Mouse (Mus musculus) leukemia stem cell, adult 10-12 weeks (primary cell): ENCODE measurements around the gene Olfr1555-ps1. TPM values are rescaled to one million over a fixed set of nuclear protein-coding genes. Genes with fewer than 3 reads are reported as not detected.

ENCODE experiments used
- polyA plus RNA-seq: library from polyadenylated mRNA; stranded (reverse); fragments of >175 nt; gene quantifications from 2 replicates; pipeline ENCODE4 v1.2.3, GENCODE M21; 2012; ENCODE audit warnings: low replicate concordance

The Olfr1555-ps1 gene
- not detected in 2 replicates for polyA plus RNA-seq

GRCm38 (mm10) chr19:12170062-12170599, at the start of gene Olfr1555-ps1:
Gene Olfr1555-ps1 (minus strand): TSS chr19:12170112.

GRCm38 (mm10) chr19:12200334-12200733, 30.4 kb upstream of the Olfr1555-ps1 start, which contains the start of gene Olfr1431:
Gene Olfr1431 (plus strand): TSS chr19:12200634.

GRCm38 (mm10) chr19:12123103-12123502, 46.8 kb downstream of the Olfr1555-ps1 start, which contains the start of gene Olfr76:
Gene Olfr76 (minus strand): TSS chr19:12123203.

GRCm38 (mm10) chr19:12115797-12116196, 54.1 kb downstream of the Olfr1555-ps1 start, which contains the start of gene Olfr1428:
Gene Olfr1428 (minus strand): TSS chr19:12115897.

Other genes starting within 250 kb of the Olfr1555-ps1 start
- gene Osbp, start 204.2 kb downstream of the Olfr1555-ps1 start, polyA plus RNA-seq: 5.8 and 7.0 TPM in 2 replicates
- 0.05 TPM in 1 of 2 replicates, not detected in the other for gene Olfr1423, start 128.8 kb downstream of the Olfr1555-ps1 start, polyA plus RNA-seq
- gene Olfr1424, start 107.4 kb downstream of the Olfr1555-ps1 start, polyA plus RNA-seq: not detected in 2 replicates
- 0.08 TPM in 1 of 2 replicates, not detected in the other for gene Olfr1425, start 92.4 kb downstream of the Olfr1555-ps1 start, polyA plus RNA-seq
- not detected in 2 replicates for gene Olfr1426, start 78.1 kb downstream of the Olfr1555-ps1 start, polyA plus RNA-seq
- not detected in 2 replicates for gene Olfr1427, start 66.8 kb downstream of the Olfr1555-ps1 start, polyA plus RNA-seq
- not detected in 2 replicates for gene Olfr1428, start 54.2 kb downstream of the Olfr1555-ps1 start, polyA plus RNA-seq
- not detected in 2 replicates for gene Olfr76, start 46.9 kb downstream of the Olfr1555-ps1 start, polyA plus RNA-seq
- gene Olfr1431, start 30.5 kb upstream of the Olfr1555-ps1 start, polyA plus RNA-seq: 0.19 TPM in 1 of 2 replicates, not detected in the other
- not detected in 2 replicates for gene Olfr1432, start 62.5 kb upstream of the Olfr1555-ps1 start, polyA plus RNA-seq
- not detected in 2 replicates for gene Olfr262, start 71.5 kb upstream of the Olfr1555-ps1 start, polyA plus RNA-seq
- gene Olfr235, start 90.9 kb upstream of the Olfr1555-ps1 start, polyA plus RNA-seq: 0.17 TPM in 1 of 2 replicates, not detected in the other
- not detected in 2 replicates for gene Olfr1434, start 109.7 kb upstream of the Olfr1555-ps1 start, polyA plus RNA-seq
- gene Olfr1436, start 129.0 kb upstream of the Olfr1555-ps1 start, polyA plus RNA-seq: not detected in 2 replicates
- not detected in 2 replicates for gene Olfr1437, start 155.0 kb upstream of the Olfr1555-ps1 start, polyA plus RNA-seq
- not detected in 2 replicates for gene Olfr1438-ps1, start 165.8 kb upstream of the Olfr1555-ps1 start, polyA plus RNA-seq
- gene Olfr1440, start 217.2 kb upstream of the Olfr1555-ps1 start, polyA plus RNA-seq: not detected in 2 replicates
- not detected in 2 replicates for gene Olfr1441, start 247.3 kb upstream of the Olfr1555-ps1 start, polyA plus RNA-seq